Mouse (Mus musculus): ENCODE data around the gene Nlgn1.
A peak's percentile ranks its signal among the peaks of the same experiment; 100 is the strongest.
"Not testable (repeated sequence)": the region's sequence is repeated elsewhere in the genome, so short reads cannot be mapped to it uniquely, and the experiment has no call there.

The Nlgn1 gene

GRCm38 (mm10) chr3:25645895-25646691 lies 686.2 kb downstream of the Nlgn1 start:
- no peak for DNase-seq (ENCODE audit: low spot score in 2 of 2)

- no peak for DNase-seq (ENCODE audit: low spot score in 2 of 2)
These were observed 703.1 kb downstream of the Nlgn1 start for GRCm38 (mm10) chr3:25629198-25629597.

DNA sequence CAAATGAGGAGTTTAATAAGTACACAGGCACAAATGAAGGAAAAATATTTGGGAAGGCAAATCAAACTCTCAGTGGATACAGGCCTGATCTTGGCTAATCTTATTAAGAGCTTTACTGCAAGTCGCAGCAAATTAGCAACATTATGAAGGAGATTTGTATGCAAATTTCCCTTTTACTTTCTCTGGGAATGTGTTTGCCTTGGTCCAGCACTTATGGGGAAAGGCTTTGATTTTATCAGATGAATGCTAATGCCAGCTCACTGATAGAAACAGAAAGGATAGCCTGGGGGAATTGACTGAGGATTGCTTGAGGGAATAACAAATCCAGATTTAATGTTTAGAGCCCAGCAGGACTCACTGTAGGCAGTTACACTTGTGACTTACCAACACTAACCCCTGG lies 725.7 kb downstream of the Nlgn1 start:
- no peak for DNase-seq (ENCODE audit: low spot score in 2 of 2)

- DNase-seq (ENCODE audit: low spot score in 2 of 2), result peak in 1 of 2 experiments; percentile 15
These were observed 734.7 kb downstream of the Nlgn1 start for GRCm38 (mm10) chr3:25597513-25597912.

DNA sequence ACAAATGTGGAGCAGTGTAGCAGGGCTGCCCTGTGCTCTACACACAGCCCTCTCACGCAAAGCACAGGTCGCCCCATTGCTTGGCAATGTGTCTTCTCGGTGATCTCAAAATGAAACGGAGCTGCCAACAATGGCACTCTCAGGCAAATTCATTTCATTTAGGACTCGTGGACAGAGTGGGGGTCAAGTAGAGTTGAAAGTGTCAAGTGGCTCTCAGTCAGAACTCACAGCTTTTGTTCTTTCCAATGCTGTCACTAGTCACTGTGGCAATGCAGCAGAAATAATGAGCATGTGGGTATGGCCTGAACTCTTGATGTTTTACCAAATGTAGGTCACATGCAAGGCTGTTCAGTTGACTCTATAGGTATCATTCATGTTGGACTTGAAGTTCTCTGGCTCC lies 756.7 kb downstream of the Nlgn1 start:
- DNase-seq (ENCODE audit: low spot score in 2 of 2), result no peak

DNA sequence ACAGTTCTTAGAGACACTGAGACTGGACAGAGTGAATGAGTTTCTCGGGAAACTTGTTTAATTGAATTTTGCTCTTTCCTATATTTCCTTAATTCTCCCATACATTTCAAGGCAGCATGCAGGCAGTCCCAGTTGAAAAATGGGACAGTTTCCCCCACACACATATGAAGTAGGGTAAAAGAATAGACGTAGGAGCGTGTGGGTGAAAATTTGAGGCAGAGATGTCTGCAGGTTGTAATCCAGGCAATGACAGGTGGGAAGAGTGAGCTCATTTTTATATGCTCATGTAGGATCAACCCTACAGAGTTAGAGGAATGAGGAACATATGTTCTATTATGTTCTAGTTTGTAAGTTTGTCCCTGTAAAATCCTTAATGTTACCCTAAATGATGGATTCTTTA lies 757.4 kb downstream of the Nlgn1 start:
- peak in 1 of 2 experiments; percentile 22 for DNase-seq (ENCODE audit: low spot score in 2 of 2)

DNA sequence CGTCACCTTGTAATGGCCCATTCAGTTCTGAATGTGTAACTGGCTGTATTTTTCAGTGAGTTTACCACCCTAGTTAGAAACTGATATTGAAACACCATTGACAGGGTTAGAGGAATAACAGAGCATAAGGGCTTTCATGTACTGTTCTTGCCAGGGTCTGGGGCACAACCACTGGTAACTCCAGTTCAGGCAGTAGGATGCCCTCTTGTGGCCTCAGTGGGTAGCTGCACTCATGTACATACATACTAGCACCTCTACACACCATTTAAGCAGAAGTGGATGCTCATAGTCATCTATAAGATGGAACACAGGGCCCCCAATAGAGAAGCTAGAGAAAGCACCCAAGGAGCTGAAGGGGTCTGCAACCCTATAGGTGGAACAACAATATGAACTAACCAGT lies 773.7 kb downstream of the Nlgn1 start:
- DNase-seq (ENCODE audit: low spot score in 2 of 2), result not testable (repeated sequence)

- DNase-seq (ENCODE audit: low spot score in 2 of 2), result peak in 1 of 2 experiments; percentile 23
These were observed 783.2 kb downstream of the Nlgn1 start for GRCm38 (mm10) chr3:25549097-25549496.

DNA sequence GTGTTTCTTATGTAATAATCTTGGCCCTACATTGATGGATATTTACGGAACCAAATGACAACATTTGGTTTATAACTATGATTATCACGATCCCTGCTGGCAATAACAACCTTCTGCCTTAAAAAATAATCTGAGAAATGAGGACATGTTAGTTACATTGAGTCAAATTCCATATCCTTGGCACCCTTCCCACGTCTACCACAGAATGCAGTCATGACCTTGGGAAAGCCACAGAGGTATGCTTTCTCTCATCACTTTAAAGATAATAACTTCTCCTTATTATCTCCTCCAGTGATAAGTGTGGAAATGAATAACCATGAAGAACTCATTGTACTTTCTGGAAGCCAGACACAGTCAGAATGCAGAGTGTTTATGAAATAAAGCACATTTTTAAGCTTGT lies 808.0 kb downstream of the Nlgn1 start:
- DNase-seq (ENCODE audit: low spot score in 2 of 2), result not testable (repeated sequence)

GRCm38 (mm10) chr3:25463051-25463450 lies 869.2 kb downstream of the Nlgn1 start:
- DNase-seq (ENCODE audit: low spot score in 2 of 2), result no peak

GRCm38 (mm10) chr3:25456250-25456860 lies 875.9 kb downstream of the Nlgn1 start:
- no peak for DNase-seq (ENCODE audit: low spot score in 2 of 2)

DNA sequence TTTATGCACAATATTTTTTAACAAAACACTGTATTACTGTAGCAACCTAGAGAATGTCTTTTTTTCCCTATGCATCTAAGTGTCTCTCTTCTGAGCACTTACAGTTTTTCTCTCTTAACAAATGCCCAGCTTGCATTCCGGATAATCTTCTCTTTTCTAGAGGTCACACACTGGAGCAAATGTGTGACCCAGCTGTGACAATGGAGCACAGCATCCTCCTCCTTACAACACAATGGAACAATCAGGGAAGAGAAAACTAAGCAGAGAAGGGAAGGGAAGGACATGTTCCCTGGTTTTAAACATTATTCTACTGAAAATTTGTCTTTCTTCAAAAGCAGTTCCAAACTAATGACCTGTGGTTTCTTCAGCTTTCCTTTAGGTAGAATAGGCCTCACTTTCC lies 879.9 kb downstream of the Nlgn1 start:
- DNase-seq (ENCODE audit: low spot score in 2 of 2), result no peak

DNA sequence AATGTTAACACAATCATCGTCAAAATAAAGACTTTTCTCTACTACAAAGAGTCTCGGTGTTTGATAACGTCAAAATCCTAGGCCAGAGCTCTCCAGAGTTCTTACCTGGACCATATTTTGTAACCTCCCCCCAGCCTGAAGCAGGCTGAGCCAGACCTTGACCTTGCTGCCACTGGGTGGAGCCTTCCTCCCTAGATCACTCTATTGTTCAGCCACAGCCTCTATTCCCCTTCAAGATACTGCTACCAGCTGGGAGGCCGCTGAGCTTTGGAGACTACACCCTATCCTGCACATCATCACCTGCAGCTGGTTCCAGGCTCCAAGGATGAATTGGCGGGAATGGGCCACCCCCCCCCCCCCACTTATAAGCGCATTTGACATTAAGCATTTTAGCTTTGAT lies 881.8 kb downstream of the Nlgn1 start:
- DNase-seq (ENCODE audit: low spot score in 2 of 2), result no peak

- DNase-seq (ENCODE audit: low spot score in 2 of 2), result no peak
These were observed 882.9 kb downstream of the Nlgn1 start for GRCm38 (mm10) chr3:25449356-25449755.

- peak; percentile 35 to 39 for DNase-seq (ENCODE audit: low spot score in 2 of 2)
These were observed 885.1 kb downstream of the Nlgn1 start for GRCm38 (mm10) chr3:25447181-25447580.

DNA sequence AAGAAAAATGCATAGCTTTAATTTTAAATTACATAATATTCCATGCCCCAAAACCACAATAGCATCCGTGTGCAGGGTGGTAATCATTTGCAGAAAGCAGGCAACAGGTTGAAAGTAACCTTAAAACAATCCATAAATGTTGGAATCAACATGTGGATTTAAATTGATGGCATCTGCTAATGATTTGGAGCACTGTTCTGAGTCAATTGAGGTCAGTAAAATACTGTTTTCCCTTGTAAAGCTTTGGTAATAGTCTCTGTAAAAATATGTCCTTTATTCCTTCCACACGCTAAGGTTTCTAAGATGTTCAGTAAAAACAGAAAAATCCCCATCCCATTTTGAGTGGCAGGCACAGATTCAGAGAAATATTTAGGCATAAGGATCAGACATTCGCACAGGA lies 888.6 kb downstream of the Nlgn1 start:
- no peak for DNase-seq (ENCODE audit: low spot score in 2 of 2)

- DNase-seq (ENCODE audit: low spot score in 2 of 2), result no peak
These were observed 889.6 kb downstream of the Nlgn1 start for GRCm38 (mm10) chr3:25442617-25443016.

- no peak for DNase-seq (ENCODE audit: low spot score in 2 of 2)
These were observed 905.3 kb downstream of the Nlgn1 start for GRCm38 (mm10) chr3:25426931-25427330.

GRCm38 (mm10) chr3:25412003-25412402 lies 920.3 kb downstream of the Nlgn1 start:
- no peak for DNase-seq (ENCODE audit: low spot score in 2 of 2)
